Mouse (Mus musculus): Measurements from ENCODE around the gene Nyx. TPM values are rescaled to one million over a fixed set of nuclear protein-coding genes. Genes with fewer than 3 reads are reported as not detected.

Nyx gene
- polyA plus RNA-seq (2017; shearing (Covaris generic)), result under 1 TPM in 1 of 2 experiments, not detected in 1; 0.09 TPM

DNA sequence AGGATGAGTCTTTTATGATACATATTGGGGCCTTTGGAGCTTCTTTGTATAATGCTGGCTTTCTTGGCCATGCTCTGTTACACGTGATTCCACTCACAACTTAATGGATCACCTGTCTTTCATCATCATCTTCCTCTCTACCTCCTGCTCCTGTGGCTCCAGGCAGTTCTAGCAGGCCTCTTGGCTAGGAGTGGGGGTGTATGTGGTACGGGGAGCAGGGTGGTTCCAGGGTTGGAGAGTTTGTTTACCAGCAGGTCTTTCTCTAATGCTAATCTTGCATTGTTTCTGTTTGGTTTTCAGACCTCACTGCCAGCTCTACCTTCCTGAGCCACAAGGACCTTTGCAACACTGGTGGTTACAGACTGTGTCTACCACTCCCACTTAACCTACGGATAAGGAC lies at the start of gene Nyx:
TSS of gene Nyx (plus strand) at position 301 of the 400 bp plus-strand sequence.

Other genes with a start within 250 kb of the Nyx start
- gene Ddx3x, start 185.1 kb upstream of the Nyx start, polyA plus RNA-seq (2017; shearing (Covaris generic)), result 10 to 100 TPM; 64.7 to 74.9 TPM
- gene Gpr34, start 166.0 kb downstream of the Nyx start, polyA plus RNA-seq (2017; shearing (Covaris generic)), result 10 to 100 TPM; 18.1 to 30.4 TPM
- under 1 TPM in 1 of 2 experiments, not detected in 1; 0.68 TPM for gene Gpr82, start 195.3 kb downstream of the Nyx start, polyA plus RNA-seq (2017; shearing (Covaris generic))

Data from inflammation-experienced regulatory T-cells (primary cell).